Mouse (Mus musculus): ENCODE results near the gene Cers5. TPM values are rescaled to one million over a fixed set of nuclear protein-coding genes. Genes with fewer than 3 reads are reported as not detected.
"Not testable (repeated sequence)": the region's sequence is repeated elsewhere in the genome, so short reads cannot be mapped to it uniquely, and the experiment has no call there.

The Cers5 gene
- polyA plus RNA-seq (2012; rRNA removed): 13.9 and 15.6 TPM in 2 replicates

DNA sequence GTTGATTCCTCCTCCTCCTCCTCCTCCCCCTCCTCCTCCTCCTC lies at the start of gene Cers5:
Cers5 (minus strand) TSS at position 5 of the 44 bp plus-strand sequence.
- not testable (repeated sequence) for DNase-seq (ENCODE audit: low read depth, low spot score)

DNA sequence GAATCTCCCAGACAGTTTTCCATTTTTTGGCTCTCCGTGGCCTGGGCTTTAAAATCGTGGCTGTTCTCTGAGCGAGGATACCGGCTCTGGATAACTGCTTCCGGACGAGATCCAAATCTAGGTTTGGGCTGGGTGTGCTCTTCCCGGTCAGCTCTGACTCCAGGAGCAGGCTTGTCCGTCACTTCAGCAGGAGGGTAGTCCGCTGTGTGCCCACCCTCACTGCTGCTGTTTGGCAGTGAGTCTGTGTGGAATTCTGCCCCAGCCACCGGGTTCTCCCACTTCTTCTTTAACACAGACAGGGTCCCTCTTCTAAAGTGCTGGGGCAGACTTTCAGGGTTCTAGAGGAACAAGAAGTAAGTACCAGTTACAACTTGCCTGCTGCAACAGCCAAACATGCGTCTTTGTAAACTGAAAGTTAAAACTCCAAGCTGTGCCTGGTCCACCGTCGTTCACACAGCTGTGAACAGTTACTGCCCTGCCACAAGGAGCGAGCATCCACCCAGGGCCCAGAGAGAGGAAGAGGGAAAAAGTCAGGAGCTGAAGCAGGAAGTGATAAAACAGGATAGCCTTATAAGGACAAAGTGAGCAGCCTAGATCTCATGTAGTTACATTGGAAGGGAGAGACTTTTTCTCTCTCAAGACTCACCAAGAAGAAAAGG lies 47.1 kb upstream of the Cers5 start:
- DNase-seq (ENCODE audit: low read depth, low spot score): no peak
- 49% methylated on average over 14 of the region's 14 CpGs for WGBS

DNA sequence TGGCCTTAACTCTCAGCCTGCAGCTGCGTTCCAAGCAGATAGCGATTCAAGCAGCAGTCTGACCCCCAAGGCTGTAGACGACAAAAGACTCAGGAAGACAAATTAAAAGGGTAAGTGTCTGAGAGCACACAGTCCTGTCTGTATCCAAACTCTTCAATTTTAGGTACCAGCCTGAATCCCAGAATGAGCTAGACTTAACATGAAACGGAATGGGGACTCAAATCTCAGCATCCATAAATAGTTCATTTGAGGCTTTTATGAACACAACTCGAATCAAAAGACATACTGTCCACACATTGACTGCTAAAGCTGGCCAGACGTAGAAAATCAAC lies 46.4 kb upstream of the Cers5 start:
- DNase-seq (ENCODE audit: low read depth, low spot score): no peak
- 58% methylated on average over 6 of the region's 6 CpGs for WGBS

DNA sequence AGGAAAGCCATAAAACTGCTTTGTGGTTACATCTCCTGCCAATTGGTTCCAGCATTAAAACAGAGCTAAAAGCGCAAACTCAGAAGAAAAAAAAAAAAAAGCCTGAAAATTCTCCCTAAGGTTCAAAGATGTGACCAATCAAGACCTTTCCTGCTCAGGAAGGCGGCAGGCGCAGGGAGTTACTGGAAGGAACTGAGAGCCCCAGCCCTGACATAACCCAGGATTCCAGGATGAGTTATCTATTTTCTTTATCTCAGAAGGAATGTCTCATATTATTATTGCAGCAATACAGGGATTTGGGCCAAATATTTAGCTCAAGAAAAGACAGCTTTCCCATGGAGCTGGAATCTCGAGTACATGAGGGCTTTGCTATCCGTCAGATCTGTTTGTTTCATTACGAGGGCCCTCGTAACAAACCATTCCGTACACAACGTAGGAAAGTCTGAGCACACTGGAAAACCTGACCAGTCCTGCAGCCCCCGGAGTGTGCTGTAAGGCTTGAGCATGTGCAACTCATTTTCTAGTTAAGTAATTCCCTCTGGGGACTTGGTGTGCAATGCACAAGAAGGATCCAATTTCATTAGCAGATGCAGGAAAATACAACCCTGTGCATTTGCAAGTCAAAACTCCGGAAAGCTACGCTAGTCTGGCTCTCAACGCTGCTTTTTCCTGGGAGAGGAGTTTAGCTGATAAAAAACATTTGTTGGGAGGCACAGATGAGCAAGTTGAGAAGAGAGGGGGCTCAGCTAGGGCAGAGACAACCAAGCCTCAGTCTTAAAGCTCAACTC lies 45.8 kb upstream of the Cers5 start:
- no peak for DNase-seq (ENCODE audit: low read depth, low spot score)
- 17% methylated on average over 13 of the region's 13 CpGs for WGBS

DNA sequence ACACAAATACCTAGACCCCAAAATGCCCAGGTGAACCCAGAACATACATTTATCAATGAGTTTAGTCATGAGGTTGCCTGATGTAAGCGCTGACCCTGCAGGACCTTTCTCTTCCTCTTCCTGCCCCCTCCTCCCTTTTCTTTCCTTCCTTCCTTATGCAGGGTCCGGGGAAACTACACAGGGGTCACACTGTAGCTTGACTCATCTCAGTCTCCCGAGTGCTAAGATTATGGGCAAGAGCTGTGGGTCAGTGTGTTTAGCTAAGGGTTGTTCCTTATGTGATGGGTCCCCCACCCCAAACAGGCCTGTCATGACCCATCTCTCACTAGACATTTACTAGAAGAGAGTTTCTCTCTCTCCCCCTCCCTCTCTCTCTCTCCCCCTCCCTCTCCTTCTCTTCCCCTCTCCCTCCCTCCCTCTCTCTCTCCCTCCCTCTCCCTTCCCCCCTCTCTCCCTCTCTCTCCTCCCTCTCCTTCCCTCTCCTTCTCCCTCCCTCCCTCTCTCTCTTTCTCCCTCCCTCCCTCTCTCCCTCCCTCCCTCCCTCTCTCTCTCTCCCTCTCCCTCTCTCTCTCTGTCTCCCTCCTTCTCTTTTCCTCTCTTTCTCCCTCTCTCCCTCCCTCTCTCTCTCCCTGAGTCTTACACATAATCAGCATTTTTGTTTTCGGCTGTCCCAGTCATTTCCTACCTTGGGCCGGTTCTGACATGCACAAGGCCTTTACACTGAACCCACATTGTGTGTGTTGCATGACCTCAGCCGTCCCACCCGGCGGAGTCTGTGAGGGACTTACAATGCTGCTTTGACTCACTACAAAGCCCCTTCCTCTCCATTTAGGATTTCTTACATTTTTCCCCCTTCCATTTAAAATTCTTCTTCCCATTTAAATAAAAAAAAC lies 44.9 kb upstream of the Cers5 start:
- DNase-seq (ENCODE audit: low read depth, low spot score): no peak
- 36% methylated on average over 8 of the region's 8 CpGs for WGBS

DNA sequence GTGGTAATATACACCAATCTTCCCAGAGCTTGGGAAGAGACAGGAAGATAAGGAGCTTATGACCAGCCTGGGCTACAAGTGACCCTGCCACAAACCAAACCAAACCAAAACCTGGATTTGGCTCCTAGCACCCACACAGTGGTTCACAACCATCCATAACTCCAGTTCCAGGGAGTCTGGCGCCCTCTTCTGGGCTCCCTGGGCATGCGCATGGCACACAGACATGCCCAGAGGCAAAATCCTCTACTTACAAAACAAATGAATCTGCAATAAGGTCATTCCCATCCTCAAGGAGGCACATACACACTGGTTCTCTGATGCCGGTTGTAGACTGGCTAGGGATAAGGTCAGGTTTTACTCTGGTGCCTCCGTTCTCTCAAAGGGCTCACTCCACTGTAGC lies 43.3 kb upstream of the Cers5 start:
- DNase-seq (ENCODE audit: low read depth, low spot score): no peak
- 94% methylated on average over 4 of the region's 4 CpGs for WGBS

DNA sequence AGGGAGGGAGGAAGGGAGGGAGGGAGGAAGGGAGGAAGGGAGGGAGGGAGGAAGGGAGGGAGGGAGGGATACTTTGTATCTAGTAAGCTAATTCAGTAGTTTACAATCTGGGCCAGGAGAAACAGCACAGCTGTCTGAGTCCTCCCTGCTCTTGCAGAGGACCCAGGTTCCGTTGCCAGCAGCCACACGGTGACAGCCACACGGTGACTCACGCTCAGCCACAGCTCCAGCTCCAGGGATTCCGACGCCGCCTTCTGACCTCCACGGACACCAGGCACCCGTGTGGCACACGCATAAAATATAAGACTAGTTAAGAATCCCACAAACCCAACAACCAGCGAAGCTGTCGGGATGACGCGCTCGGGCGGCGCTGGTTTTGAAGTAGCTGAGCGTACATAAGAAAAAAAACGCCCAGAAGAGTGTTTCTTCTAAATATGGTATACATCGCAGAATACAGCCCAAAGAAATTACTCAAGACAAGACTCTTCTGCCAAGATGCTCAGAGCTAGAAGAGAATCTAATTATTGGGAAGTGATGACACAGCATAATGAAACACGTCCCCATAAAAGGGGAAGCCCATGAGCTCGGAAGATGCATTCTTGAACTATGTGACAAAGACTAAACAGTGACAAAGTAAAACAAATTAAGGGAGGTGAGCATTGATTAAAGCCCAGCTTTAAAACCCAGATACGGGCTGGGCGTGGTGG lies 42.0 kb upstream of the Cers5 start:
- 72% methylated on average over 24 of the region's 24 CpGs for WGBS
- DNase-seq (ENCODE audit: low read depth, low spot score): no peak

DNA sequence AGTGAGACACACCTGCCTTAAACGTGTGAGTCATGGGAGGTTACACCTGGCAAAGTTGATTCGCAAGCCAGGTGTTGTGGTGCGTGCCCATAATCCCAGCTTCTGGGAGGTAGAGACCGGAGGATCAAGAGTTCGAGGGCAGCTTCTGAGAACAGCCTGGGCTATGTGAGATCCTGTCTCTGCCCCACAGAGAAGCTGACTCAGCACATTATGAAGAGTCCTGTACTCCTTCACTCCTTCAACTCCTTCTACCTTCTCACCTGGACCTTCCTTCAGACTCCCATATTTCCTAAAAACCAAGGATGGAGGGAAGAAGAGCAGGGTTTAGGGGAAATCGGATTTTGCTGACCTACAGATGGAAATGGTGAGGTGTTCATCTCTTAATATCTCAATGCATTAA lies 41.0 kb upstream of the Cers5 start:
- WGBS: 86% methylated on average over 6 of the region's 6 CpGs
- DNase-seq (ENCODE audit: low read depth, low spot score): no peak

DNA sequence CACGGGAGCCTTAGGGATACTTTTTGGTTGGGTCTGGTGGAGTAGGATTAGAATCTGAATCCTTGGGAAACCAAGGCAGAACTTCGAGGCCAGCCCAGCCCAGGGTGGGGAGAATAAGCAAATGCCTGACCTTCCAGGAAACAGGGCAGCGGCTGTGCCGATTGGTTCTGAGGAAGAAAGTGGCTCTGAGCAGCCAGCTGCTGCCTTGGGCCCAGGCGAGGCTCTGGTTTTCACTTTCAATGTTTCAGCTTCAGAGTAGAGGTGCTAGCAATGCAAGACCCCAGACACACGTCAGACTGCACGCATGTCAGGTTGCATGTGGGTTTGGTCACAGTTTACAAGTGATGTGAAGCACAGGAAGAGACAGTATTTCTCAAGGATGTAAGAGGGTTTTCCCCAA lies 39.4 kb upstream of the Cers5 start:
- no peak for DNase-seq (ENCODE audit: low read depth, low spot score)
- 31% methylated on average over 7 of the region's 7 CpGs for WGBS

DNA sequence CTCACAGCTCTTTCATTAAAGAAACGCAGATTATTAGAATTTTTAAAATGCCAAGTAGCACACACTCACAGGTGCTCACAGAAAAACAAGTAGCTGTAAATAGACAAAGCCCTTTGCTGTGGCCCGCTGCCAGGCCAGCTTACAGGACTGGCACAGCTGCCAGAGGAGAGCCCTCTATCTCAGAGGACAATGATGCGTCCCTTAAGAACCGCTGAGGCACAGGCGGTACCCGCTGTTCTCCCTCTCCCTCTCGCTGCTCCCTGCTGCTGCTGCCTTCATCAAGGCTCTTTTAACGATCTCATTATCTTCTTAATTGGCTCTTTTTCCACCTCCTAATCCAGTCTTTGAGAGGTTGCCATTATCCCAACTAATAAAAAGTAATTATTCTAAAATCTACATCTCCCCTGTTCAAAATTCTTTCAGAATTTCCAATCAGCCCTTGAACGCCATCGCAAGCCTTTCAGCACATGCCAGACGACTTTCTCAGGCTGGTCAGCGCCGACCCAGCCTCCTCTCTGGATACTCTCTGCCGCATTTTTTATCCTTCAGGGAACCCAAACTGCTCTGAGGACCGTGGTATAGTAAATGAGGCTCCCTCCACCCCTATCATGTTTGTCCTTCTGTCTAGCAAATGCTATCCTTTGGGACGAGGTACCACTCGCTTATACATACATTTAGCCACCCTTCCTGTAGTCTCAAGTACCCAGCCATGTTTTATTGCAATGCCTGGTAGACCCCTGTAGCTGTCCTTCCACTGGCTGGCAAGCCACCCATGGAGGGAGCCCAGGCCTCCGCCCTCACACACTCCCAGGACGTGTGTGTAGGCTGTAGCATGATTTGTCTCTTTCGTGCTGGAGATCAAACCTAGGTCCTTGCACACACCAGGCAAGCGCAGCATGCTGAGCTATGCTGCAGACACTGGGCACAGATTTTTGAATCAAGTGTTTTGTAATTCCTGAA lies 35.4 kb upstream of the Cers5 start:
- 83% methylated on average over 21 of the region's 21 CpGs for WGBS
- no peak for DNase-seq (ENCODE audit: low read depth, low spot score)

DNA sequence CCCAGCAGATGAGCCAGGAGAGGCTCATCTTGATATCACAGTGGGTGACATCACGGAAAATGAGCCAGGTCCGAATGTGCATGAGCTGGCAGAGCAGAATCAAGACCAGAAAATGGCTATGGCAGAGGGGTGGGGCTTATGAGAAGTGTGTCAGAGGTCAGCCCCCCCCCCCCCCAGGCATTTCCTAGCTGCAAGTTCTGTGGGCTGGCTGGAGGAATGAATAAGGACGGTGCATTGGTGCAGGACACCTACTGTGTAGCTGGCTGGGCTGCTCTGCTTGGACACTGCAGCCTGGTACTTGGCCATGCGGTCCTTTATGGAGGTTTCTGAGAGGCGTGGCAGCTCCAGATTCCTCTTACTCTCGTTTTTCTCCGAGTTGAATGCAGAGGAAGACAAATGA lies 33.5 kb upstream of the Cers5 start:
- WGBS: 64% methylated on average over 7 of the region's 7 CpGs
- no peak for DNase-seq (ENCODE audit: low read depth, low spot score)

DNA sequence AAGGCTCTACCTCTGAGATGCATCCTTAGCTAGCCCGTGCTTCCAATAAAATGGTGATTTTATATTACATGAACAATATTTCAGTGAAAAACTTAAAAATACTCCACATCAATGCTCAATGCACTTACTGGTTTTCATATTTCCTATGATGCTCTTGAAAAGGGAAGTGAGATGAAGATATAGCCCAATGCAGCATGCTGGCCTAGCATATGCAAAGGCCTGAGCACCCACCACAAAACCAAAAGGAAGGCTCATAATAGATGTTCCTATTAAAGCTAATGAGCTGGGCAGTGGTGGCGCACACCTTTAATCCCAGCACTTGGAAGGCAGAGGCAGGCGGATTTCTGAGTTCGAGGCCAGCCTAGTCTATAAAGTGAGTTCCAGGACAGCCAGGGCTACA lies 33.0 kb upstream of the Cers5 start:
- no peak for DNase-seq (ENCODE audit: low read depth, low spot score)
- WGBS: 98% methylated on average over 4 of the region's 4 CpGs

DNA sequence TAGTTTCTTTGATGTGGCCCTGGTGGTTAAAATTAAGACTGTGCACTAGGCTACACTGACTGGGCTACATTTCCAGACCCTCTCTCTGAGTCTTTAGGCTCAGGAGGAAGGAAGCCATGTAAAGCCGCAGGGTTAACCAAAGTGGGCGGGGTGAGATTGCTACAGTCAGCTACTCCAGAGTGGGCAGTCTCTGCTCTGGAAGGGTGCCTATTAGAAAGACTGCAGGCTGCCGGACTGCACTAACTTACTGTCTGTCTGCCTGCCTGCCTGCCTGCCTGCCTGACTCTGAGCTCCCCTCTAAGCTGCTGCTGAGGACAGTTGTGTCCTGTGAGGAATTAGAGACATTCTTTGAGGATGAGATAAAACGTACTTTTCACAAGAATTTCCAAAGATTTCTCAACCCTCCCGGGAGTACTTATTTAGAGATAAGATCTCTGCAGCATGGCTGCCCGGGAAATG lies 30.5 kb upstream of the Cers5 start:
- DNase-seq (ENCODE audit: low read depth, low spot score): no peak
- WGBS: 58% methylated on average over 6 of the region's 6 CpGs

DNA sequence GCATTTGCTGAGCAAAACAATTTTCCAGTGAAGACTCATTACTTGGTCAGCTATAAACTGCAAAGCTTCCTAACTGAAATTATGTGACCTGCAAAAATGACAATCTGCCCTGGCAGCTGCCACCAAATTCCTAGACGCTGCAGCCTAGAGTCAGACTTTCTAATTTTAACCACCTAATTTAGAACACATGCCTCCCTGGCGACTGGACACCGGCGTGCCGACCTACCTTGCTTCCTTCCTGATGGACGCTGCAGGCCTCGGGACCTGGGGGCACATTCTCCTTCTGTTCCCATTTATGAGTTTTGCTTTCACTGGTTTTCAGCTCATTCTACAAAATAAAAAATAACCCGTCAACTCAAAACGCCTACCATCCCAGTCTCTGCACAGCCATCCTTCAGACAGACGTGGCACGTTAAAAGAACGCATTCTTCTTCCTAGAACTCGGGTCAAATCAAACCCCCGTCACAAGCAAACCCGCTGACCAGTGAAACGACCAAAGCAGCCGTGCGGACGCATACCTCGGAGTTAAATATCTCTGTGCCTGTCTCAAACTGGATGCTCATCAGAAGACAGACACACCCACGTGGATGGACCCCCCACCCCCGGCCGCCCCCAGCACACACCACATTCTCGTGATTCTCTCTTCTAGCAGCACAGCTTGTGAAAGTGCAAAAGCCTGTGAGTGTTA lies 29.3 kb upstream of the Cers5 start:
- 82% methylated on average over 24 of the region's 24 CpGs for WGBS

DNA sequence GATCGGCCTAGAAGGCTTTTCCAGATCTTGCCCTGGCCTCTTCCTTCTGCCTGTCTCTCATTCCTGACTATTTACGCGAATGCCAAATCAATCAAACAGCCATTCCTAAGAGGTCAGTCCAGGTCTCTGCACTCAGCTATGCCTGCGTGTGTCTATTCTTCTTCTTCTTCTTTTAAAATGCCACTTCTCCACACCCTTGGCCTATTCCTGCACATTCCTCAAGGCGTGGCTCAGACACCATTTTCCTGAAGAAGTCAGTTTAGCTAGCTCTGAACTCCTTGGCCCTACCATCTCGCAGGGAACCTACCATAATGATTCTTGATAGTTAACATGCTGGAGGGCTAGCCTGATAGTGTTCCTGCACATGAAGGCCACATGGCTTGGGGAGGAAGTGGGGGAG lies 27.0 kb upstream of the Cers5 start:
- WGBS: 76% methylated on average over 6 of the region's 6 CpGs
- DNase-seq (ENCODE audit: low read depth, low spot score): no peak

More for the DNA sequence above, 29.3 kb upstream of the Cers5 start:
- no peak for DNase-seq (ENCODE audit: low read depth, low spot score)

DNA sequence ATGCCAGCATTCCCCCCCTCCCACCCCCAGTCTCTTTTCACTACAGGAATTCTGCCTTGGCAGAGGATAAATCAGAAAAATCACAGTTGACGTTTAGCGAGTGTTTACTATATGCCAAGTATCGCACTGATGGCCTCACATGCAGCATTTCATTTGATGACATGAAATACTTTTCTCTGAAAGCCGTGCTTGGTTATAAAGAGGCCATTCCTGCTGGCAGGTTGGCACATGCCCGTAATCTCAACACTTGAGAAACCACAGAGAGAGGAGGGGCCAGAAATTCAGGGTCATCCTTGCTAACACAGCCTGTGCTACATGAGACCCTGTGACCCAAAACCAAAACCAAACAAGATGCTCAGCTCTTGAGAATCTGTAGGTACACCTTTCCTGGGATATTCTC lies 25.2 kb upstream of the Cers5 start:
- WGBS: 73% methylated on average over 5 of the region's 5 CpGs

DNA sequence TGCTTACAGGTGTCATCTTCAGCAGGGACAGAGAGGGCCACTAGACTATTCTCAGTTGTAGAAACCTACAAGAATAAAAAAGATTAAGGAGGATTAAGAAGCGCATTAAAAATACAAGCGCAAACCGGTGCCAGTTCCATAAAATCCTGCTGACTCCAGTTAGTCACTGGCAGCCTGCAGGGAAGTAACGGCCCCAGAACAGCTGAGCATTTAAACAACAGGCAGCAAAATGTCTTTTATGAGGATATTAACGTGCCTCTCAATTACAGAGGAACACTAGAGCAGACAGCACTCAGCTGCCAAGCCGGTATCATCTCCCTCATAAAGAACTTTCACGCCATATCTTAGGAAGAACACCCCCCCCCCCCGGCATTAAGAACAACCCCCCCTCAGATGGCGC lies 24.1 kb upstream of the Cers5 start:
- WGBS: 67% methylated on average over 9 of the region's 9 CpGs

More for the DNA sequence above, 25.2 kb upstream of the Cers5 start:
- no peak for DNase-seq (ENCODE audit: low read depth, low spot score)

DNA sequence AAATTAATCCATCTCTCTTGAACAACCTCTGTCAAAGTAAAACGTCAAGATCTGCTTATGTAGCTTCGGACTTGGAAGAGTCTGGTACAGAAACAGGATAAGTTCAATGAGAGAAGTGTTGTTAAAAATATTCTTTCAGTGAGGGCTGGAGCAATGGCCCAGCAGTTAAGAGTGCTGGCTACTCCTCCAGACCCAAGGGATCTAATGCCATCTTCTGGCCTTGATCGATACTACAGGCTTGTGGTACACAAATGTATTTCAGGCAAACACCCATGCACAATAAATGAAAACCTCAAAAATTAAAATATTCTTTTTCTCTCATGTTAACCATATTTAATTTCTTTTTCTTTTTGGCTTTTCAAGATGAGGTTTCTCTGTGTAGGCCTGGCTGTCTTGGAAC lies 23.4 kb upstream of the Cers5 start:
- 85% methylated on average over 3 of the region's 3 CpGs for WGBS
- DNase-seq (ENCODE audit: low read depth, low spot score): no peak

More for the DNA sequence above, 24.1 kb upstream of the Cers5 start:
- DNase-seq (ENCODE audit: low read depth, low spot score): no peak
